Mouse (Mus musculus): ENCODE measurements around the gene Ncapd2.

Gene Ncapd2

GRCm38 (mm10) chr6:125215148-125215954 is 23.9 kb upstream of the Ncapd2 start, which contains the start of gene Vamp1:
TSS of gene Vamp1 (plus strand) at chr6:125215551.
- in situ Hi-C loops (cut with MboI, MseI): no loop called here

- in situ Hi-C loops (cut with MboI, MseI): no loop called here
Observed at GRCm38 (mm10) chr6:125213715-125214114, 22.2 kb upstream of the Ncapd2 start.

DNA sequence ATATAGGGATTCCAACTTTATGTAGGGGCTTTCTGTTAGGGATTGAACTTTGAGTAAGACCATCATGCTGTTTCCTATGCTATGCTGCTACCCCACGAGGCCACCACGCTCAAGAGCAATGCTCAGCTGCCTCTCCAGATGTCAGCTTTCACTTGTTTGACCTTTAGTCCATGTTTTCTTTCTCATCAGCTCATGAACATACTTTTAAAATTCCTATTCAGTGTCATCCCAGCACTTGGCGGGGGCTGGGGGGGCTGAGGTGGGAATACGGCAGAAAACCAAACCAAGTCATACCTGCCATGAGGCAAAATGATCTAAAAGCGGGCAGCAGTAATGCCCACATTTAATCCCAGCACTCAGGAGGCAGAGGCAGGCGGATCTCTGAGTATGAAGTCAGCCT is 21.6 kb upstream of the Ncapd2 start:
- in situ Hi-C loops (cut with MboI, MseI): no loop called here

DNA sequence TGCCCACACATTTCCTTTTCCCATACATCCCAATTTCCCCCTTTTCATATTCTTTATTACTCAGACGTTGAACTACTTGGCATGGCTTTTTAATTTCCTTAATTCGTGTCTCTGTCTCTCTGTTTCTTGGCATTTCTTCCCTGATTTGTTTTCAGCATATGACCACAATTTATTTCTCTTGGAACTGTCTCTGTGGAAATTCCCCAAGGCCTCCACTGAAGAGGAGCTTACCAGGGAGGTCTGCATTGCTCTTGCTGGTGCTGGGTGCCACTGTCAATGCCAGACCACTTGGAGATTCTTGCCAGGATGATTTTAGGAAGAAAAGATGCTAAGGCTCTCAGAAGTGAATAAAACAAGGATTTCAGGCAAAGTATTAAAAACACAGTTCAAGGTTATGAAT is 21.1 kb upstream of the Ncapd2 start:
- in situ Hi-C loops (cut with MboI, MseI): no loop called here

DNA sequence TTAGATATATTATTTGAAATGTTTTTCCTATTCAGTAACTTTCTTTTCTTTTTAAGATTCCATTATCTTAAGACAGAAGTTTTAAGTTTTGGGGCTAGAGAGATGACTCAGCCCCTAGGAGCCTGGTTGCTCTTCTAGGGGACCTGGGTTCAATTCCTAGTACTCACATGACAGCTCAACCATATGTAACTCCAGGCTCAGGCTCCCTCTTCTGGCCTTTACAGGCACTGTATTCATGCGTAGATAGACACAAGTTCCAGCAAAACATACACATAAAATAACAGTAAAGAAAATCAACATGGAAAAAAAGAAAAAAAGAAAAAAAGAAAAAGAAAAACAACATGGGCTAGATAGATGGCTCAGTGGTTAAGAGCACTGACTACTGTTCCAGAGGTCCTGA is 18.9 kb upstream of the Ncapd2 start:
- in situ Hi-C loops (cut with MboI, MseI): no loop called here

DNA sequence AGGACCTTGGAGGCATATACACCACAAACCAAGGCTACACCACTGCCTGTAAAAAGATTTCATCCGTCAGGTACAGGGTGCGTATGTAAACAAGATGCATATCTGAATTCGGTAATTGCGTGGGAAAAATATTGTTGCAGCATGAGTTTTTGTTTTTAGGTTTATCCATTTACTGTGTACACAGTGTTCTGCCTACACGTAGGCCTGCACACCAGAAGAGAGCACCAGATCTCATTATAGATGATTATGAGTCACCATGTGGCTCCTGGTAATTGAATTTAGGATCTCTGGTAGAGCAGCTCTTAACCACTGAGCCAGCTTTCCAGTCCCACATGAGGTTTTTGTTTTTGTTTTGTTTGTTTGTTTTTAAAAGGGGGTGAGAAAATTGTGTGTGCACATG is 5.7 kb upstream of the Ncapd2 start:
- in situ Hi-C loops (cut with MboI, MseI): no loop called here

- in situ Hi-C loops (cut with MboI, MseI): no loop called here
Observed at GRCm38 (mm10) chr6:125196301-125196700, 4.8 kb upstream of the Ncapd2 start.

- in situ Hi-C loops (cut with MboI, MseI): no loop called here
Observed at GRCm38 (mm10) chr6:125195541-125196075, 4.1 kb upstream of the Ncapd2 start.

GRCm38 (mm10) chr6:125193390-125193789 is 1.9 kb upstream of the Ncapd2 start:
- in situ Hi-C loops (cut with MboI, MseI): no loop called here

- in situ Hi-C loops (cut with MboI, MseI): no loop called here
Observed at GRCm38 (mm10) chr6:125192841-125193240, 1.3 kb upstream of the Ncapd2 start.

- in situ Hi-C loops (cut with MboI, MseI): no loop called here
Observed at GRCm38 (mm10) chr6:125192016-125192714, 664 bp upstream of the Ncapd2 start.

DNA sequence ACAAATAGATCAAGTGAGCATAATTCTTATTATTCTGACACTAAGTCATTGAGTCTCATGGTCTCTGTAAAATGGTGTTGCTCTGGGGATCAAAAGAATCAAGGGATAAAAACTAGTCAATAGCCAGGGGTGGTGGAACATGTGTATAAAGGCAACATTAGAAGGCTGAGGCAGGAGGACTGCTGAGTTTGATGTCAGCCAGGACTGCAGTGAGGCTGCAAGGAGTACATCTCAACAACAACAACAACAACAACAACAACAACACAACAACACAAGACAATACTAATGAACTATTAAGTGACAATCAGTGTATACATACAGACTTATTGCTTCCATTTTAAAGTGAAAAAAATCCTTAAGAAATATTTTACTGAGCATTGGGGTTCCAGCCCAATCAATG is 685 bp downstream of the Ncapd2 start:
- in situ Hi-C loops (cut with MboI, MseI): no loop called here

GRCm38 (mm10) chr6:125186203-125186602 is 5.3 kb downstream of the Ncapd2 start:
- in situ Hi-C loops (cut with MboI, MseI): no loop called here

DNA sequence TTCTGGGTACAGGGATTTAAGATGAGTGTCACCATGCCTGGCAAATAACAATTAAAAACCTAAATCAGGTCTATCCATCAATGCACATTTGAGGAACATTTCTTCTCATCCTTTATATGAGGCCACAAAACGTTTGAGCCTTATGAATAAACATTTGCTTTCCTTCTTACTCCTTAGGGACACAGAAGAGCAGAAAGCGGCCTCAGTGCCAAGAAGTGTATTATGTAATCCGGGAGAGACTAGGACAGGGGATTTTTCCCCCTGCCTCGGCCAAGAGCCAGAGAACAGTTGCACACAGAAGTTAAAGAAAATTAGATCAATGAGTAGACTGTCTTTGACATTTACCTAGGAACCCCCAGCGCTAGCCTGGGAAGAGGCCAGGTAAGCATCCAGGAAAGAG is 9.4 kb downstream of the Ncapd2 start:
- in situ Hi-C loops (cut with MboI, MseI): no loop called here

GRCm38 (mm10) chr6:125179601-125180000 is 11.9 kb downstream of the Ncapd2 start:
- in situ Hi-C loops (cut with MboI, MseI): no loop called here

GRCm38 (mm10) chr6:125175469-125175868 is 16.0 kb downstream of the Ncapd2 start:
- in situ Hi-C loops (cut with MboI, MseI): no loop called here

- in situ Hi-C loops (cut with MboI, MseI): loop anchor here (5.0 kb wide), 1 partner anchor 51 kb away; no protein-coding TSS in a partner anchor
Observed at GRCm38 (mm10) chr6:125173256-125173655, 18.2 kb downstream of the Ncapd2 start.

- in situ Hi-C loops (cut with MboI, MseI): loop anchor here (5.0 kb wide), 1 partner anchor 50 kb away; no protein-coding TSS in a partner anchor
Observed at GRCm38 (mm10) chr6:125172474-125172873, 19.0 kb downstream of the Ncapd2 start.

DNA sequence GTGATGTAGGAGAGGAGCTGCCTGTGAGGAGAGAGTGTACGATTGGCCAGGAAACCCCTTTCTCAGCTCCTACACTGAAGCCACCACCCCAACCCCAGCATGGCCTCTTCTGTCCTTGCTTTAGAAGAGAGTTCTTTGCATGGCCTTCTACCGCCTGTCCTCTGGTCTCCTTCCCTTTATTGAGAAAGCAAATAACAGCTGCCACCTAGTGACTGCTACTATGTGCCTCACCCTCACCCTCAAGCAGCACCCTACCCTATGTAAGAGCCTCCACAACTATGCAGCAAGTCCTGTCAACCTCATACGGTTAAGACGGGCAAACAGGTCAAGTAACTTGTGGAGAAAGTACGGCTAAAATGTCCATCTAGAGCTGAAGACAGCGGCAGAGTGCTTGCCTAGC is 21.3 kb downstream of the Ncapd2 start:
- in situ Hi-C loops (cut with MboI, MseI): loop anchor here (5.0 kb wide), 1 partner anchor 48 kb away; no protein-coding TSS in a partner anchor

GRCm38 (mm10) chr6:125168086-125168485 is 23.4 kb downstream of the Ncapd2 start:
- in situ Hi-C loops (cut with MboI, MseI): no loop called here

GRCm38 (mm10) chr6:125166861-125167650 is 24.4 kb downstream of the Ncapd2 start:
- in situ Hi-C loops (cut with MboI, MseI): no loop called here

All from regulatory T cell (primary cell).